Mouse (Mus musculus): Measurements from ENCODE around the gene Gm10563. TPM values are rescaled to one million over a fixed set of nuclear protein-coding genes. Genes with fewer than 3 reads are reported as not detected.
"Not testable (repeated sequence)": the region's sequence is repeated elsewhere in the genome, so short reads cannot be mapped to it uniquely, and the experiment has no call there.

Gene Gm10563
- total RNA-seq (2014; fragmentation: Nextera tagmentation) (not detected in 2 replicates), total RNA-seq (2017) (not detected in 2 replicates)

- ATAC-seq (replicated peaks; ENCODE audit: poor library complexity, severe bottlenecking), result not testable (repeated sequence)
Measured at GRCm38 (mm10) chr4:155645308-155645707, at the start of gene Gm10563. Gene Gm10563, minus strand, starts transcription at chr4:155645408.

- ATAC-seq (replicated peaks; ENCODE audit: poor library complexity, severe bottlenecking), result peak; percentile 83
Measured at GRCm38 (mm10) chr4:155694482-155695401, 49.5 kb upstream of the Gm10563 start.

- peak; percentile 40 for ATAC-seq (replicated peaks; ENCODE audit: poor library complexity, severe bottlenecking)
Measured at GRCm38 (mm10) chr4:155694111-155694481, 48.9 kb upstream of the Gm10563 start, which contains the start of gene Fndc10. Gene Fndc10, plus strand, starts transcription at chr4:155694342.

- ATAC-seq (replicated peaks; ENCODE audit: poor library complexity, severe bottlenecking), result 0 out of 2 replicates have a peak, but pooled peaks have one; percentile 15
Measured at GRCm38 (mm10) chr4:155692421-155692820, 47.2 kb upstream of the Gm10563 start.

GRCm38 (mm10) chr4:155690571-155691375, 45.6 kb upstream of the Gm10563 start:
- no peak for ATAC-seq (replicated peaks; ENCODE audit: poor library complexity, severe bottlenecking)

- ATAC-seq (replicated peaks; ENCODE audit: poor library complexity, severe bottlenecking), result not testable (repeated sequence)
Measured at GRCm38 (mm10) chr4:155687764-155688163, 42.6 kb upstream of the Gm10563 start.

GRCm38 (mm10) chr4:155683670-155684277, 38.6 kb upstream of the Gm10563 start:
- ATAC-seq (replicated peaks; ENCODE audit: poor library complexity, severe bottlenecking), result peak; percentile 63

- ATAC-seq (replicated peaks; ENCODE audit: poor library complexity, severe bottlenecking), result peak; percentile 42; the same call in 1 of the 2 replicates
Measured at GRCm38 (mm10) chr4:155675991-155676390, 30.8 kb upstream of the Gm10563 start.

- no peak for ATAC-seq (replicated peaks; ENCODE audit: poor library complexity, severe bottlenecking)
Measured at GRCm38 (mm10) chr4:155672082-155672481, 26.9 kb upstream of the Gm10563 start.

GRCm38 (mm10) chr4:155670236-155670635, 25.0 kb upstream of the Gm10563 start:
- ATAC-seq (replicated peaks; ENCODE audit: poor library complexity, severe bottlenecking), result not testable (repeated sequence)

GRCm38 (mm10) chr4:155669598-155670075, 24.4 kb upstream of the Gm10563 start:
- no peak for ATAC-seq (replicated peaks; ENCODE audit: poor library complexity, severe bottlenecking)

GRCm38 (mm10) chr4:155668689-155669597, 23.7 kb upstream of the Gm10563 start, which contains the start of gene Mib2:
Gene Mib2, minus strand, starts transcription at chr4:155669198.
- peak; percentile 89 for ATAC-seq (replicated peaks; ENCODE audit: poor library complexity, severe bottlenecking)

GRCm38 (mm10) chr4:155666903-155667302, 21.7 kb upstream of the Gm10563 start:
- ATAC-seq (replicated peaks; ENCODE audit: poor library complexity, severe bottlenecking), result peak; percentile 17; the same call in 1 of the 2 replicates

GRCm38 (mm10) chr4:155660641-155661040, 15.4 kb upstream of the Gm10563 start:
- no peak for ATAC-seq (replicated peaks; ENCODE audit: poor library complexity, severe bottlenecking)

- ATAC-seq (replicated peaks; ENCODE audit: poor library complexity, severe bottlenecking), result no peak
Measured at GRCm38 (mm10) chr4:155658961-155659360, 13.8 kb upstream of the Gm10563 start.

- no peak for ATAC-seq (replicated peaks; ENCODE audit: poor library complexity, severe bottlenecking)
Measured at GRCm38 (mm10) chr4:155656214-155656751, 11.1 kb upstream of the Gm10563 start.

- peak; percentile 35 for ATAC-seq (replicated peaks; ENCODE audit: poor library complexity, severe bottlenecking)
Measured at GRCm38 (mm10) chr4:155654456-155655298, 9.5 kb upstream of the Gm10563 start.

- peak; percentile 14 for ATAC-seq (replicated peaks; ENCODE audit: poor library complexity, severe bottlenecking)
Measured at GRCm38 (mm10) chr4:155654183-155654455, 8.9 kb upstream of the Gm10563 start.
